Mouse (Mus musculus): ENCODE measurements around the gene Wapl. TPM values are rescaled to one million over a fixed set of nuclear protein-coding genes. Genes with fewer than 3 reads are reported as not detected.

Wapl gene
- total and polyA plus RNA-seq, 3 experiments = 6.6 to 40.6 (median 35.5) TPM

DNA sequence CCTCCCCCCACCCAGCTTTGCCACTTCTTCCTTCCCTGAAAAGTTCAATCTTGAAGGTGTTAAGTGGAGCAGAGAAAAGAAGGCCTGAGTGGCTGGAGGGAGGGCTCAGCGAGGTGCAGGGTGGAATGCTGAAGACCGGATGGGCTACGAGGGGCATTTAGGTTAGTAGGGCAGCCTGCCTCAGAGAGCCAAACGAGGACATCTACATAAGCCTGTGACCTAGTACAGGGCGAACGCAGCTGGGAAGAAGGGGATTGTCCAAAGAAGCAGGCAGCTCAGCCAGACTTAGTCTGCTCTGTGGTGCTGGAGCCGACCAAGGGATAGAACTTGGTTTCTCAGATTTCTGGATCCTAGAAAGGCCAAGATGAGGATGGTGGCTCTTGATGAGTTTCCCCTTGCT lies 29.6 kb upstream of the Wapl start:
- intact Hi-C loops (cut with DNase I) = no loop called here
- WGBS = 67% methylated on average over 7 of the region's 7 CpGs
- Histone ChIP-seq H3K27me3 (ENCODE audit: control insufficient read depth, insufficient read depth, low read length) (no peaks in the 10 kb centered on the region), H3K79me2 (replicated peaks; ENCODE audit: control insufficient read depth, insufficient read depth, low read length) (no peaks in the 10 kb centered on the region), H3K9ac (ENCODE audit: low read depth, low read length) (no peak overlapping the region), H3K4me1 (ENCODE audit: control insufficient read depth, insufficient read depth, low read length) (peaks cover 2% of the 10 kb centered on the region; the same call in 1 of the 2 replicates), H3K4me3 (no peak overlapping the region), H3K27ac (no peak overlapping the region), H3K36me3 (ENCODE audit: control insufficient read depth, insufficient read depth, low read length) (no peaks in the 10 kb centered on the region)
- no peak for DNase-seq
- TF ChIP-seq CTCF (IDR thresholded peaks at IDR 0.05) = no peak
- TF ChIP-seq EP300 (IDR thresholded peaks at IDR 0.05; ENCODE audit: insufficient read depth, low read depth, low read length) = no peak
- no peak for TF ChIP-seq POLR2A (IDR thresholded peaks at IDR 0.05; ENCODE audit: insufficient read depth, low read depth, low read length)

GRCm38 (mm10) chr14:34647870-34648475 lies 25.8 kb upstream of the Wapl start:
- TF ChIP-seq EP300 (IDR thresholded peaks at IDR 0.05; ENCODE audit: insufficient read depth, low read depth, low read length) (no peak), POLR2A (IDR thresholded peaks at IDR 0.05; ENCODE audit: insufficient read depth, low read depth, low read length) (no peak), CTCF (IDR thresholded peaks at IDR 0.05) (no peak)
- H3K4me3 ChIP-seq = no peak overlapping the region
- intact Hi-C loops (cut with DNase I) = no loop called here
- no peaks in the 10 kb centered on the region for H3K79me2 ChIP-seq (replicated peaks; ENCODE audit: control insufficient read depth, insufficient read depth, low read length)
- WGBS = 69% methylated on average over 8 of the region's 8 CpGs
- no peak overlapping the region for H3K27ac ChIP-seq
- H3K36me3 ChIP-seq (ENCODE audit: control insufficient read depth, insufficient read depth, low read length) = no peaks in the 10 kb centered on the region
- DNase-seq = no peak
- H3K4me1 ChIP-seq (ENCODE audit: control insufficient read depth, insufficient read depth, low read length) = peaks cover 2% of the 10 kb centered on the region; the same call in 1 of the 2 replicates
- no peaks in the 10 kb centered on the region for H3K27me3 ChIP-seq (ENCODE audit: control insufficient read depth, insufficient read depth, low read length)
- no peak overlapping the region for H3K9ac ChIP-seq (ENCODE audit: low read depth, low read length)

DNA sequence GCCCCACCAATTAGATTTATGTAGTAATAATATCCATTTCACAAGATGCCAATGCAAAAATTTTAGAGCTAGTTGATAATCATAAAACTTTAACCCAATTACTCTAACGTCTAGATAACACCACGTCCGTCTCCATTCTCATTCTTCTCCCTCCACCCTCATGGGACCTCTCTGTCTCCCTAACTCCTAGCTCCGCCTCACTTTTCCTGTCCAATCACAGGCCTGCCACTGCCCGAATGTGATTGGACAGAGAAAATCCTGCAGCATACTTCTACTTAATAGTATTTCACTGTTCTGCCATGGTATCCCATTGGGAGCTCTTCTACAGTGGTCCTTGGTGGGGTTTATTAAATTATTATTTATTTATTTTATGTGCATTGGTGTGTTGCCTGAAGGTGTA lies 16.6 kb upstream of the Wapl start:
- whole genome bisulfite sequencing = 93% methylated on average over 5 of the region's 5 CpGs
- H3K27ac ChIP-seq = no peak overlapping the region
- DNase-seq = no peak
- no peak overlapping the region for H3K9ac ChIP-seq (ENCODE audit: low read depth, low read length)
- no peaks in the 10 kb centered on the region for H3K27me3 ChIP-seq (ENCODE audit: control insufficient read depth, insufficient read depth, low read length)
- H3K36me3 ChIP-seq (ENCODE audit: control insufficient read depth, insufficient read depth, low read length) = no peaks in the 10 kb centered on the region
- H3K4me3 ChIP-seq = no peak overlapping the region
- H3K79me2 ChIP-seq (replicated peaks; ENCODE audit: control insufficient read depth, insufficient read depth, low read length) = no peaks in the 10 kb centered on the region
- H3K4me1 ChIP-seq (ENCODE audit: control insufficient read depth, insufficient read depth, low read length) = peaks cover 4% of the 10 kb centered on the region; the same call in 1 of the 2 replicates
- TF ChIP-seq POLR2A (IDR thresholded peaks at IDR 0.05; ENCODE audit: insufficient read depth, low read depth, low read length) = no peak
- no peak for TF ChIP-seq EP300 (IDR thresholded peaks at IDR 0.05; ENCODE audit: insufficient read depth, low read depth, low read length)
- TF ChIP-seq CTCF (IDR thresholded peaks at IDR 0.05) = no peak
- intact Hi-C loops (cut with DNase I) = no loop called here

DNA sequence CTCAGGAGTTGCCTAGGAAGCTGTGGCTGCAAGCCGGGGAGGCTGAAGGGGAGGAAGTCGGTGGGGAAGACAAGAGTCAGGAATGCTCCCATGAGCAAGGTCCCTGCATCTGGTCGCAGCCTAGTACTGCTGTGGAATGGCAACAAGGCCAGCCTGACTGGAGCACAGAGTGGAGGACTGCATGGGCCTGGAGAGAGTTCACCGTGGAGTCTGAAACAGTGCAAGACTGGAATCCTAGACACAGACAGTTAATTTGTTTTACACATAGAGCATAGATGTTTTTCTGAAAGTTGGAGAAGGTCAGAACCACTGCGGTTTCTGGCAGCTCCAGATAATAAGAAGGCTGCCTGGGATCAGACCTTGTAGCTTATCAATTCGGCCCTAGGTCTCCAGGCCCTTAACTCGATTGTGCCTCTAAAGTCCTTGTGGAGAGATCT lies 13.4 kb upstream of the Wapl start:
- H3K9ac ChIP-seq (ENCODE audit: low read depth, low read length) = no peak overlapping the region
- no peak overlapping the region; the same call in 1 of the 2 replicates for H3K27ac ChIP-seq
- peaks cover 4% of the 10 kb centered on the region; the same call in 1 of the 2 replicates for H3K4me1 ChIP-seq (ENCODE audit: control insufficient read depth, insufficient read depth, low read length)
- DNase-seq = peak; percentile 4 to 27
- H3K4me3 ChIP-seq = no peak overlapping the region
- H3K27me3 ChIP-seq (ENCODE audit: control insufficient read depth, insufficient read depth, low read length) = no peaks in the 10 kb centered on the region
- 49% methylated on average over 7 of the region's 7 CpGs for WGBS
- no peaks in the 10 kb centered on the region for H3K79me2 ChIP-seq (replicated peaks; ENCODE audit: control insufficient read depth, insufficient read depth, low read length)
- H3K36me3 ChIP-seq (ENCODE audit: control insufficient read depth, insufficient read depth, low read length) = no peaks in the 10 kb centered on the region
- no peak for TF ChIP-seq EP300 (IDR thresholded peaks at IDR 0.05; ENCODE audit: insufficient read depth, low read depth, low read length)
- no peak for TF ChIP-seq CTCF (IDR thresholded peaks at IDR 0.05)
- no peak for TF ChIP-seq POLR2A (IDR thresholded peaks at IDR 0.05; ENCODE audit: insufficient read depth, low read depth, low read length)
- intact Hi-C loops (cut with DNase I) = no loop called here

DNA sequence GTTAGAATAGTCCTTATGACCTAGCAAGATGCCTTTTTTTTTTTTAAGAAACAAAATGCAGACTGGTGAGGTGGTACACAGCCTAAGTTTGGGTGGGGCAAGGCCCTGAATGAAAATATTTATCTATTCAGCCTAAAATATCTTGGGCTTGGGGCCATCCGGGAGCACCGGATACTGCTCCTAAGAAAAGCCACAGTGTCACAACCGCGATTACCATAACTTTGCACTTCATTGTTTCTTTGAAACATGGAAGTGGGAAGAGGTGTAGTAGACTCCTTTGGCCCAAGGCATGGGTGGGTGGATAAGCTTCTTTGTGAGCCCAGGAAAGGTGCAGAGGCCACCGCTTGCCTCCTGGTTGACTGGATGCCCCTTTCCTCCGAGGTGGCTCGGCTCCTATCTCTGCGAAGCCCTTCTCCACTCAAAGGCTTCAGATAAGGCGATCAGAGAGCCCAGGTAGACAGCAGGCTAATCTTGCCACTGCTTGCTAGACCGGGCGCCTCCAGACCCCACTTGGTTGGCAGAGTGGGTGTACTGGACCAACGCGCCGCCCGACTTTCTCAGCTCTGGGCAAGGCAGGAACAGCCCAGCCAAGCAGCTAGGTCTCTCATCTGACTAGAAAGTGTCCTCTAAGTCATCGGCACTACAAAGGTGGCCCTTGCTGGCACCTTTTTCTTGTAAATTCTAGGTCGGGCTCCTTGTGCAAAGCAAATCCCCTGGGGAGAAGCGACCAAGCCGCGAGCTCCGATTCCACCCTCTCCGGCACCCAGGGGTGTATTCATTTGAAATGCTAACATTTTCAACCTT lies 12.7 kb upstream of the Wapl start:
- Histone ChIP-seq H3K9ac (ENCODE audit: low read depth, low read length) (peak overlapping the region; percentile 52), H3K27me3 (ENCODE audit: control insufficient read depth, insufficient read depth, low read length) (no peaks in the 10 kb centered on the region), H3K27ac (no peak overlapping the region; the same call in none of the 2 replicates), H3K4me3 (peak overlapping the region; percentile 58), H3K4me1 (ENCODE audit: control insufficient read depth, insufficient read depth, low read length) (peaks cover 4% of the 10 kb centered on the region; the same call in 1 of the 2 replicates), H3K79me2 (replicated peaks; ENCODE audit: control insufficient read depth, insufficient read depth, low read length) (no peaks in the 10 kb centered on the region), H3K36me3 (ENCODE audit: control insufficient read depth, insufficient read depth, low read length) (no peaks in the 10 kb centered on the region)
- WGBS = 32% methylated on average over 22 of the region's 22 CpGs
- no peak for TF ChIP-seq POLR2A (IDR thresholded peaks at IDR 0.05; ENCODE audit: insufficient read depth, low read depth, low read length)
- no peak for TF ChIP-seq EP300 (IDR thresholded peaks at IDR 0.05; ENCODE audit: insufficient read depth, low read depth, low read length)
- TF ChIP-seq CTCF (IDR thresholded peaks at IDR 0.05) = no peak
- intact Hi-C loops (cut with DNase I) = no loop called here
- peak; percentile 8 to 29 for DNase-seq

All from heart, adult 2 months (tissue).